ENCODE assay signal across 8 mouse cellular contexts in the genomic region with DNA sequence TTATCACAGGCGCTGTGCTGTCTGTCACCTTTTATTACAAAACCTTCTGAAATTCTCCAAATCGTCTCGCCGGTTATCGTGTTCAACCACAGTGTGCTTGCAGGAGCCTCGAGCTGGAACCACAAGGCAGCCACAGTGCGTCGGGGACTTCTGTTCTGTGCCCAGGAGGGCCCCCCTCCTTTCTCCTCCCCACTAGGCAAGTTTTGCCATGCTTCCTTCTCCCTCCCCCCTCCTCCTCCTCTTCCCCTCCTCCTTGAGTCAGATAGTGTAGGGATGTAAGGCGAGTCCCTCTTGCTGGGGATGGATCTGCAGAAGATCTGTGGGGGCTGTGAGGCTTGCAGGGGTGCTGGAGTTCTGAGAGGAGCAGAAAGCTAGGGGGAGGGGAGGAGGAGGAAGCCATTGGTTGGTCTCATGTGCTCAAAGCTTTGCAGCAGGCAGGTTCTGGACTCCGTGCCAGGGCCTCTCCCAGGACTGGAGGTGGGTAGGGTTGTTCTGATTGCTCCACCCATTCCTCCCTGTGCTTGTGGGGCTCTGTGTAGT.
DNase-seq lines count a peak whose midpoint lies in the region; ATAC-seq and TF ChIP-seq lines count a peak whose summit lies in the region.

No protein-coding gene starts in this region.

- peaks cover 8% of the 10 kb centered on the region; the same call in 1 of the 2 replicates for H3K4me1 ChIP-seq in heart, postnatal 0 days (ENCODE audit: control insufficient read depth, insufficient read depth)
- H3K4me1 ChIP-seq in embryonic facial prominence, embryonic 15.5 days = peaks cover 29% of the 10 kb centered on the region
- H3K4me1 ChIP-seq in liver, postnatal 0 days (ENCODE audit: insufficient read depth) = peaks cover 21% of the 10 kb centered on the region
- no peaks in the 10 kb centered on the region for H3K4me1 ChIP-seq in intestine, postnatal 0 days (replicated peaks; ENCODE audit: control insufficient read depth, insufficient read depth, low read length)

- H3K9me3 ChIP-seq in heart, postnatal 0 days (replicated peaks; ENCODE audit: control insufficient read depth, low read length) = peaks cover 11% of the 10 kb centered on the region
- no peaks in the 10 kb centered on the region for H3K9me3 ChIP-seq in embryonic facial prominence, embryonic 15.5 days (replicated peaks)
- 0 out of 2 replicates have a peak, but pooled peaks cover 5% of the 10 kb centered on the region for H3K9me3 ChIP-seq in liver, postnatal 0 days (ENCODE audit: low read length)
- no peaks in the 10 kb centered on the region for H3K9me3 ChIP-seq in intestine, postnatal 0 days (ENCODE audit: control insufficient read depth)

- H3K27me3 ChIP-seq in heart, postnatal 0 days (ENCODE audit: control insufficient read depth, insufficient read depth, low read length) = peaks cover 23% of the 10 kb centered on the region
- peaks cover 6% of the 10 kb centered on the region; the same call in 1 of the 2 replicates for H3K27me3 ChIP-seq in embryonic facial prominence, embryonic 15.5 days
- H3K27me3 ChIP-seq in liver, postnatal 0 days (ENCODE audit: insufficient read depth, low read length) = no peaks in the 10 kb centered on the region
- H3K27me3 ChIP-seq in intestine, postnatal 0 days (replicated peaks; ENCODE audit: control insufficient read depth, insufficient read depth, low read length) = no peaks in the 10 kb centered on the region

- DNase-seq in heart, postnatal 0 days (ENCODE audit: low spot score) = no peak
- no peak for DNase-seq in heart, adult 18-20 months
- DNase-seq in CD4-positive helper T cell, adult 2 months (ENCODE audit: low read depth, low spot score) = peak; percentile 75
- no peak for DNase-seq in liver, postnatal 0 days
- peak; percentile 84 for DNase-seq in thymus, postnatal 14 days
- DNase-seq in adrenal gland, postnatal 25 days = no peak

- H3K36me3 ChIP-seq in heart, postnatal 0 days (replicated peaks; ENCODE audit: control insufficient read depth, insufficient read depth, low read length) = no peaks in the 10 kb centered on the region
- no peaks in the 10 kb centered on the region for H3K36me3 ChIP-seq in embryonic facial prominence, embryonic 15.5 days
- no peaks in the 10 kb centered on the region for H3K36me3 ChIP-seq in liver, postnatal 0 days (replicated peaks; ENCODE audit: insufficient read depth, low read length)
- no peaks in the 10 kb centered on the region for H3K36me3 ChIP-seq in intestine, postnatal 0 days (ENCODE audit: control insufficient read depth, insufficient read depth)

- peak overlapping the region; percentile 36; the same call in 1 of the 2 replicates for H3K4me2 ChIP-seq in heart, postnatal 0 days (ENCODE audit: low read depth, low read length)
- H3K4me2 ChIP-seq in embryonic facial prominence, embryonic 15.5 days (replicated peaks) = peak overlapping the region; percentile 28
- H3K4me2 ChIP-seq in liver, postnatal 0 days (ENCODE audit: low read depth, low read length) = peak overlapping the region; percentile 53
- no peak overlapping the region; the same call in 1 of the 2 replicates for H3K4me2 ChIP-seq in intestine, postnatal 0 days (replicated peaks; ENCODE audit: low read depth)

- H3K27ac ChIP-seq in heart, postnatal 0 days (ENCODE audit: low read depth) = no peak overlapping the region; the same call in 1 of the 2 replicates
- H3K27ac ChIP-seq in embryonic facial prominence, embryonic 15.5 days (replicated peaks) = 0 out of 2 replicates have a peak overlapping the region, but pooled peaks have one; percentile 23
- 0 out of 2 replicates have a peak overlapping the region, but pooled peaks have one; percentile 34 for H3K27ac ChIP-seq in liver, postnatal 0 days (ENCODE audit: low read depth)
- no peak overlapping the region for H3K27ac ChIP-seq in intestine, postnatal 0 days (ENCODE audit: low read depth, low read length)

- peak overlapping the region; percentile 5; the same call in 1 of the 2 replicates for H3K4me3 ChIP-seq in heart, postnatal 0 days (ENCODE audit: low read depth, low read length)
- H3K4me3 ChIP-seq in embryonic facial prominence, embryonic 15.5 days (replicated peaks) = no peak overlapping the region
- no peak overlapping the region for H3K4me3 ChIP-seq in liver, postnatal 0 days (ENCODE audit: low read depth, low read length)
- no peak overlapping the region for H3K4me3 ChIP-seq in intestine, postnatal 0 days (ENCODE audit: low read depth, low read length)

- ATAC-seq in heart, postnatal 0 days (ENCODE audit: insufficient read depth, low read depth) = no peak
- peak; percentile 35; the same call in 1 of the 2 replicates for ATAC-seq in embryonic facial prominence, embryonic 15.5 days (ENCODE audit: insufficient number of reproducible peaks, low FRiP score, low TSS enrichment, low read depth)
- peak; percentile 57 for ATAC-seq in liver, postnatal 0 days
- no peak for ATAC-seq in intestine, postnatal 0 days

- no peak for TF ChIP-seq CTCF in heart, postnatal 0 days (IDR thresholded peaks at IDR 0.05; ENCODE audit: low read depth)
- TF ChIP-seq CTCF in liver, postnatal 0 days (IDR thresholded peaks at IDR 0.05; ENCODE audit: low read depth) = no peak
- TF ChIP-seq CTCF in intestine, postnatal 0 days (IDR thresholded peaks at IDR 0.05; ENCODE audit: low read depth) = no peak

- WGBS in heart, postnatal 0 days = 20% methylated on average over 10 of the region's 10 CpGs
- 18% methylated on average over 10 of the region's 10 CpGs for WGBS in embryonic facial prominence, embryonic 15.5 days
- WGBS in liver, postnatal 0 days (ENCODE audit: insufficient replicate concordance) = 26% methylated on average over 10 of the region's 10 CpGs
- 50% methylated on average over 10 of the region's 10 CpGs for WGBS in intestine, postnatal 0 days

- H3K9ac ChIP-seq in heart, postnatal 0 days (replicated peaks; ENCODE audit: low read depth, low read length) = no peak overlapping the region
- H3K9ac ChIP-seq in embryonic facial prominence, embryonic 15.5 days = no peak overlapping the region
- H3K9ac ChIP-seq in liver, postnatal 0 days (replicated peaks) = no peak overlapping the region
- H3K9ac ChIP-seq in intestine, postnatal 0 days (ENCODE audit: low read depth, low read length) = no peak overlapping the region

- TF ChIP-seq EP300 in heart, postnatal 0 days (IDR thresholded peaks at IDR 0.05; ENCODE audit: low read depth) = no peak
- no peak for TF ChIP-seq EP300 in liver, postnatal 0 days (IDR thresholded peaks at IDR 0.05; ENCODE audit: low read depth)

Comparison
In these comparisons a context has a peak if more than half of its experiments do, and no peak if none do; other contexts are left out.
1. ATAC-seq: peak in embryonic facial prominence, embryonic 15.5 days (single experiment) and liver, postnatal 0 days (single experiment); none in heart, postnatal 0 days (single experiment) and intestine, postnatal 0 days (single experiment).
2. DNase-seq: peak in CD4-positive helper T cell, adult 2 months (single experiment) and thymus, postnatal 14 days (single experiment); none in heart, postnatal 0 days (single experiment), heart, adult 18-20 months (0 of 2), liver, postnatal 0 days (single experiment) and adrenal gland, postnatal 25 days (single experiment).
3. H3K27ac ChIP-seq: peak in embryonic facial prominence, embryonic 15.5 days (single experiment) and liver, postnatal 0 days (single experiment); none in heart, postnatal 0 days (single experiment) and intestine, postnatal 0 days (single experiment).